Mouse (Mus musculus): ENCODE results near the gene Wnt5a. TPM values are rescaled to one million over a fixed set of nuclear protein-coding genes. Genes with fewer than 3 reads are reported as not detected.

Gene Wnt5a
- polyA plus RNA-seq, 1 experiment: not detected

DNA sequence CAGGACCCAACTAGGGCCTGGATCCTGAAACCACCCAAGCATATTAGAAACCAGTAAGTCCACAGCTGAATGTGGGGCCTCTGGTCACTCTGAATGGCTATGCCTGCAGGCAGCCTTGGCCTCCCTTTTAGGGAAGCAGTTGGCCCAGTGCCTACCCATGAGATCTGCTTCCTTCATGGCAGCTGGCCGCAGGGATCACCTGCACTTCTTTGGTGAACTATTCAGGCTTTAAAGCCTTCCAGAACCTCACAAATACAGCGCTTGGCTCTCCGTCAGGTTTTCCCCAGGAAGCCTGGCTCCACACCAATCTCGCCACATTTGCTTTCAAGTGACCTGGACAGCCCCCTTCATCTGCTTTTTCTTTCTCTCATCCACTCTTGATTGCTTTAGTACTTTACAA lies 31.3 kb downstream of the Wnt5a start:
- H3K4me1 ChIP-seq (ENCODE audit: control insufficient read depth, insufficient read depth, low read length): peaks cover 6% of the 10 kb centered on the region
- no peak for TF ChIP-seq POLR2A (IDR thresholded peaks at IDR 0.05; ENCODE audit: insufficient read depth, low read depth, low read length)
- TF ChIP-seq CTCF (IDR thresholded peaks at IDR 0.05; ENCODE audit: insufficient read depth, low read depth, low read length): no peak
- no peak overlapping the region for H3K4me3 ChIP-seq (ENCODE audit: insufficient read depth, low read depth, low read length)
- H3K27ac ChIP-seq (ENCODE audit: insufficient read depth, low read depth, low read length): no peak overlapping the region
- 56% methylated on average over 4 of the region's 4 CpGs for WGBS

DNA sequence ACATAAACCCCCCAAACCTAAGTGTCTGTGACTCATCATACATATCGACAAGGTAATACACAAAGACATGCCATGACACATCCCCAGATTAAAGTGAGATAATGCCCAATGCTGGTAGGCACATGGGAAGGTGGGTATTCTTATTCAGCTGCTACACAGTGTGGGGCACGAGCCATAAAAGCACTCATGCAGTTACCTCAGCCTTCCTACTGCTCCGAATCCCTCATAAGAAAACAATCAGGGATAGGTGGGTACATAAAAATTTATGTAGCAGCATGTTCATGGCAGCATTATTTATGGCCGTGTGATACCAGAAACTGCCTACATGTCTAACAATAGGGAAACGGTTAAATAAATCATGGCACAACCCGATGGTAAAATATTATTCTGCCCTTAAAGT lies 35.0 kb downstream of the Wnt5a start:
- Histone ChIP-seq H3K4me1 (ENCODE audit: control insufficient read depth, insufficient read depth, low read length) (peaks cover 5% of the 10 kb centered on the region; the same call in 1 of the 2 replicates), H3K27ac (ENCODE audit: insufficient read depth, low read depth, low read length) (no peak overlapping the region), H3K4me3 (ENCODE audit: insufficient read depth, low read depth, low read length) (no peak overlapping the region)
- WGBS: 95% methylated on average over 6 of the region's 6 CpGs
- TF ChIP-seq POLR2A (IDR thresholded peaks at IDR 0.05; ENCODE audit: insufficient read depth, low read depth, low read length): no peak
- no peak for TF ChIP-seq CTCF (IDR thresholded peaks at IDR 0.05; ENCODE audit: insufficient read depth, low read depth, low read length)

DNA sequence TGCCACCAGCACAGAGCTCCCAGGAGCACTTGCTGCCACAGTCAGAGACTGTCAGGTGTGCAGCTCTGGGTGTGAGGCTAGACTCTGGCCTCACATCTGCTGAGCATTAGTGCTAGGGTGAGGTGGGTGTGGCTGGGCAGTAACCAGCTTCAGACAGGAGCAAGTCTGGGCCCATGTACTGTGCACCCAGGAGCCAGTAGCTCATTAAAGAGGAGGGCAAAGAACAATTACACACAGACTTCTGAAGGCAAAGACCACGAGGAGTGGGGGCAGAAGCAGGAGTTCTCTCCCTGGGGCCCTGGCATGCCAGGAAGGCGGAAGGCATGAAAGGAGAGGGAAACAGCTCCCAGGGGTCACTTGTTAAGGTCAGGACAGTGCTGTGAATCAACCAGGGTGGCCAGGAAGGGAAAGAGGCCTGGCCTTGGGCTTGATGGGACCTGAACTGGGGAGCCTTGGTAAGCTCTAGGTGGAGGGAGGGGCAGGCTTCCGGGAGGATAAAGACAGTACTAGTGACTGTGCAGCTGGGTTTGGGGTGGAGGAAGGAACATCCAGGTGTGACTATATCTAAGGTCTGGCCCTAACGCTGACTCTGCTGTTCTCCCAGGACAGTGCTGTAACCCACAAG lies 37.7 kb downstream of the Wnt5a start:
- no peak for TF ChIP-seq CTCF (IDR thresholded peaks at IDR 0.05; ENCODE audit: insufficient read depth, low read depth, low read length)
- no peak for TF ChIP-seq POLR2A (IDR thresholded peaks at IDR 0.05; ENCODE audit: insufficient read depth, low read depth, low read length)
- H3K27ac ChIP-seq (ENCODE audit: insufficient read depth, low read depth, low read length): no peak overlapping the region
- WGBS: 71% methylated on average over 4 of the region's 4 CpGs
- no peak overlapping the region for H3K4me3 ChIP-seq (ENCODE audit: insufficient read depth, low read depth, low read length)
- H3K4me1 ChIP-seq (ENCODE audit: control insufficient read depth, insufficient read depth, low read length): peaks cover 5% of the 10 kb centered on the region; the same call in 1 of the 2 replicates

DNA sequence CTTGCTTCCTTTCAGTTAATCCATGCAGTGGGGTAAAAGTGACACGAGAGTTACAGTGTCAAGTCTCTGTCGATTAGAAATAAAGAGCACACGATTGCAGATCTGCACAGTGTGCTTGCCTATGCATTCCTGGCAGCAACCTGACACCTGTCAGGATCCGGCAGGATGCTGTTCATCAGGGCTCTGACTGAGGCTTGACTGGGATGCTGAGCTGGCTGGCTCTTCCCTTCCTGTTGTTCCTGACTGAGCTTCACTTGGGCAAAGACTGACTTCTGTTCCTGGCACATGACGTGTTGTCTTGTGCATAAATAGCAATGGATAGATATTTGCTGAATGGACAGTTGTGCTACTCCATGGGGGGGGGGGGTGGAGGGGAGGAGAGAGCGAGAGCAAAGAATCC lies 57.3 kb downstream of the Wnt5a start:
- Histone ChIP-seq H3K4me3 (ENCODE audit: insufficient read depth, low read depth, low read length) (no peak overlapping the region), H3K27ac (ENCODE audit: insufficient read depth, low read depth, low read length) (no peak overlapping the region), H3K4me1 (ENCODE audit: control insufficient read depth, insufficient read depth, low read length) (no peaks in the 10 kb centered on the region)
- no peak for TF ChIP-seq CTCF (IDR thresholded peaks at IDR 0.05; ENCODE audit: insufficient read depth, low read depth, low read length)
- TF ChIP-seq POLR2A (IDR thresholded peaks at IDR 0.05; ENCODE audit: insufficient read depth, low read depth, low read length): no peak
- WGBS: 75% methylated on average over 6 of the region's 6 CpGs
